Mouse (Mus musculus): ENCODE data around the gene Spag16.

Gene Spag16

DNA sequence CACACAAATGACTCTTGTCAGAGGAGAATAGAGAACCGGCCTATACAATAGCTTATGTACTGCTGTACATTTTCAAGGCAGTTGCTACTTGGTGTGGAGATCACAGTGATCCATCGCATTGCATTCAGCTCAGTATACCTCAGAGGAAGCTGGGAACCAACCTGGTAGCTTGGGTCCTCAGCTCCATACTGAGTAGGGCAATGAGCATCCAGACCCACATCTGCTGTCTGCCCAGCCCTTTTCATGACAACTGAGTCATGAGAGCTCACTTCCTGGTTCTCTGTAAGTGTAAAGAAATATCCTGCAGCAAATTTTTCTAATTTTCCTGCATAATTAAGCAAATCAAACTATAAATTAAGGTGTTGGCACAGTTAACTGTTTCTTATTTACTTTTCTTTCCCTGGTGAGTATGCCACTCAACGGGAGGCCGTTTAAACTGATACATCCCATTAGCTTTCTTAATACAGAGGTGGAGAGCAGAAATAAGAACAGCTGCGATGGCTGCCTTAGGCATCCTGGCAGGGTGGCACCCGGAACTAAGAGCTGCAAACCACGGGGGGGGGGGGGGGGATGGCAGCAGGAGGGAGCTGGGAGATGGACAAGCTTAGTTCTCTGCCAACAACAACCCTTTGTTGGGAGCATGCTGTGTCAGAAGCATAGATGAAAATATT, 255.6 kb downstream of the Spag16 start:
- no peak for DNase-seq (ENCODE audit: low spot score in 2 of 2)

DNA sequence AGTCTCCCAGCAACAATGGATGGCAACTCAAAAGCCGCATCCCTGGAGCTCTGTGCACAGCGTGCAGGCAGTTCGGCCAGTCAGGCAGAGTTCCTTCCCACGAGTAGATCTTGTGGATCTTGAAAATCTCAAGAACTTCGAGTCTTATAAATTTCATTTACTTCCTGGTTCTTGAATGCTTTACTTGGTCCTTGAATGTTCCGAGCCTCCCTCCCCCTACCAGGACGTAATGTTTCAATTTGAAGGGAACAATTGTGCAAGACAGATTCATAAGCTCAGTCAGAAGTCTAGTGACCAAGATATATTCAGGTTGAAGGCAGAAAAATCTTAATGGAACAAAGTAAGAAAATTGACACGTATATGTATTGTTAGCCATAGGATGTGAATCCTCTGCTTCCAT, 277.9 kb downstream of the Spag16 start:
- DNase-seq (ENCODE audit: low spot score in 2 of 2): no peak

DNA sequence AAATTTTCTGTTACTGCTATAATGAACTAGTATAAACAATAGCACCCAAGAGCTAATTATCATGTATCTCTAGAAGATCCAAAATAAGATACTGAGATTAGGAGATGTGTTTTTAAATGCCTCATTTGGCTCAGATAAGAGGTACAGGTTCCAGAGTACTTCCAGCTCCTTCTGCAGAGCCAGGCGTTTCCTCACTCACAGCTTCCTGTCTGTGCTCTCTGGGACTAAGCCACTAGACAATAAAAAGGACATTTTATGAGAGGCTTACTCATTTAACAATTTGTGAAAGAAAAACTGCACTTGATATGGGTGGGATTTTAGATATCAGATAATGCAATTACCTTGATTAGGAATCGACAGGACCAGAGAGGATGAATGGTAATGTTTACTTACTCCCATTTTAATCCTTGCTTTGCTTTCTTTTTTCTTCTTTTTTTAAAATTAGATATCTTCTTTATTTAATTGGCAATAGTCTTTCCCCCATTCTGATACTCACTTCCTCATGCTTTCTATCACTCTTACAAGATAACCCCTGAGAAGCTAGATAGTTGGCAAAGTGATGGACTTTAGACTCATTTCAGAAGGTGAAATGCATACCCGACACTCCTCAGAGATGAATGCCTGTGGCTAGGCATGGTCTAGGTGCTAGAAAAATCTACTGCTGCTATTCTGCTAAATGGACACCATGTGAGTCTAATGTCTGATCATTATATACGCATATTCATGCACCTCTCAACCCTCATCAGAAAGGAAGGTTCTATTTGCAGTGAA, 289.6 kb downstream of the Spag16 start:
- DNase-seq (ENCODE audit: low spot score in 2 of 2): no peak

DNA sequence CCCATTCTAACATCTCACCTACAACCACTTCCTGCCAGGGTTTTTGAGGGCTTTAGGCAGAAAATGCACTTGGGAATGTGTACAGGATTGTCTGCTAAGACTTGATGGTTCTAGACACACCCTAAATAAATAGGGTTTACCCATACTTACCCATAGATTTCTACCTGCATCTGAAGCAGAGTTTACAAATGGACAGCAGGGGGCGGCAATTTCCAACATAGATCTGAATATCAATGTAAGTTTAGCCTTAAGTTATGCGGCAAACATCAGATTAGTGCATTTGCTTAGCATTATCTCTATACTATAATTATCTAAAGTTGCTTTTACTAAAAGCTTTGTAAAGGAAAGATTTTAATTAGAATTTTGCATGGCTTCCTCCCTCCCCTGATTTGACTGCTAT, 301.3 kb downstream of the Spag16 start:
- peak in 1 of 2 experiments; percentile 11 for DNase-seq (ENCODE audit: low spot score in 2 of 2)

DNA sequence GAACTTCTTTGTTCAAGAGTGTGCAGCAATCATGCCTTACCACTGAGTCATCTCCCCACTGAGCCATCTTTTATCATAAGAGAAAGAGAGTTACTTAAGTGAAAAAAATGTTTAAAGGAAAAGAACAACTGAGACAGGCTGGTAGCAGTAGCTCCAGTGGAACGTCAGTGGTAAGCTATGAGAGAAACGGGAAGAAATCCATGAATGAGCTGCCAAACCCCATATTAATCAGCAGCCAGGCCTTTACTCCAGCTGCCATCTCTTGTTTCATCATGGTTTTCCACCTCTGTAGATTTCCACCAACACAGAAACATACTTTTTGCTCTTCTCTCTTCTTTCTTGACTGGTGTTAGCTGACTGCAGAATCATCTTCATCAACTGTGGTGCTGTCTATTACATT, 308.8 kb downstream of the Spag16 start:
- no peak for DNase-seq (ENCODE audit: low spot score in 2 of 2)

DNA sequence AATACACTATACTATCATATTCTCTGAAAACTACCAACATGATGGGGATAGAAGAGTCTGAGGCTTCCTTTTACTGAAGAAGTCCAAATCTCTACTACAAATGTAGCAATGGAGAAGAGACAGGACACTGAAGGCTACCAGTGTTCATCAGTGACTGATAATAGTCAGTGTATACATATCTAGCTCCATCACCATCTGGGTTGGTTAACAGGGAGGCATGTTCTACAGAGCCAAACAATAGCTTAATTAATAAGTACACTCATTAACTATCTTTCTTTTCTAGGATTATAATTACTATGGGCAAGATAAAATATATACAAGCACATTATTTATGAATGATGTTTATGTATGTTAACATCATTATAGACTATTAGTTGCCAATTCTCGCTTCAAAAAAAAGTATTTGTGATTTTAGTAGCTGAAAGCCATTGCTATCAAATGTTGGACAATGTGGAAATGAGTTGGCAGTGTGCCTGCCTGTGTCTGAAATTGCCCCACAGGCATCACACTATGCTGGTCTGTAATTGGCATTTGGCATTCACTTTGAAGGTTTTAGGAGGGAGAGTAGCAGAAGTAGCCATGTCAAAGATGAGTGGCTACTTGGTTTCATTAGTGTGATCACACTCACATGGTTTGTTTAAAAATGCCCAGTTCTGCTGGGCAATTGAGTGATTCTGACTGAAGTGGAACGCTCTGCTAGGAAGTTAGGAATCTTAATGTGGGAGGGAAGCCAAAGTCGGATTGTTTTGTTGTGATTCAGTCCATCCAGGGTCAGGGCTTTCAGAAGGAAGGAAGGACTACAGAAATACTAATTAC, 338.8 kb downstream of the Spag16 start:
- DNase-seq (ENCODE audit: low spot score in 2 of 2): no peak

DNA sequence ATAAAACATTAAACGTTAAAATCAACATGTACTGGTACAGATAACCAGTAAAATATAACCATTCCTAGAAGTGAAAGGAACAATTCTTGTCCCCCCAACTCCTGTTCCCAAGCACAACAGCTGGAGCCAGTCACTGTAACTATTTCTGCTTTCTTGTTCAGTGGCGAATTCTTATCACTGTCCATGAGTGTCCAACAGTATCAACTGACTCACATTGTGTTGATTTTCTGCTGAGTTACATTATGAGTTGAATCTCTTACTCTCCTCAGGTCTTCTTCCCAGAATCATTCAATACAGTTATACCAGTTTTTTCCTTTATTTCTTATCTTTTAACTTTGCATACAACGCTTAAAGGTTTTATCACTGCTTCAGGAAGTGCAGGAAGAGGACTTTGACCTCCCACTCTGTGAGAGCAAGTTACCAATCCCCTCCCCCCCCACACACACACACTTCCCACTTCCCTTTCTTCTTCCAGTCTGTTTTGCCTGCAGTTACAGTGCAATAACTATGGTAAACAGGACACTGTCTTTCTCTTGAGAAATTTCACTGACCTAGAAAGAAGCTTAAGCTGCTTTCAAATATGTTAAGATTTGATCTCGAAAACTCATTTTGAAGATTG, 353.5 kb downstream of the Spag16 start:
- DNase-seq (ENCODE audit: low spot score in 2 of 2): no peak

DNA sequence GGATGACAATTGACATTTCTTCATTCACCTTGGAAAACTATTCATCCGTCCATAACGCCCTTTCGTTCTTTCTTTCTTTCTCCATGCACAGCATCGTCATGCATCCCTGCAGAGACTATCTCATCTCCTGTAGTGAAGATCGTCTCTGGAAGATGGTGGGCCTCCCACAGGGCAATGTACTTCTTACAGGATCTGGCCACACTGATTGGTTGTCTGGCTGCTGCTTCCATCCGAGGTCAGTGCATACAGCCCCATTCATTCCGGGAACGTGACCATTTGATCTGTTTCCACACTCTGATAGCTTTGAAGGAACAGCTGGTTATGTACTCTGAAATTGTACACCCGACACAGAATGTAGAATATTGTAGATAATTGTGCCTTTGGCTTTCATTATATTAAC, 438.0 kb downstream of the Spag16 start:
- DNase-seq (ENCODE audit: low spot score in 2 of 2): no peak

DNA sequence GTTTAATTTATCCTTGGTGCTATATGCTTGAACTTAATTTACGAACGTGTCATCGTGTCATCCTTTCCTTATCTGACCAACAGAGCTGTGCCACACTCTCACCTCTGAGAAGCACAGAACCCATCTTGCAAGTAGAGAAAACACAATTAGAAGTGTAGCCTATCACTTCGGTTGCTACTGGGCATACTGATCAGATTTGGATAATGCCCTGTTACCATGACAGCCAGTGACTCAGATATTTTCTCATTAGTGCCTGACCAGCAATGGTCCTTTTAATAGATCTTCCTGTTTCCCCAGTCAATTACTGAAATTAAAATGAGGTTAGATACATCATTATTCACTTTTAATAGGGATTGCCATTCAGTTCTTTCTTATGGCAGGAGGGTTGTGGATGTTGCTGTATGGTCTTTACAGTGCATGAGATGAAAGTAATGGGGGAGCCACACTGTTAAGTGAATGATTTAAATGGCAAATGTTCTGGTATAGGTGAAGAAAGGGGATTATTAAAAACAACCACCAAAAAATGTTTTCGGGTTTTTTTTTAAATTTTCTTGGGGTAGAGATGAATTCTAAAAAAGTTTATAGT, 439.2 kb downstream of the Spag16 start:
- DNase-seq (ENCODE audit: low spot score in 2 of 2): no peak

DNA sequence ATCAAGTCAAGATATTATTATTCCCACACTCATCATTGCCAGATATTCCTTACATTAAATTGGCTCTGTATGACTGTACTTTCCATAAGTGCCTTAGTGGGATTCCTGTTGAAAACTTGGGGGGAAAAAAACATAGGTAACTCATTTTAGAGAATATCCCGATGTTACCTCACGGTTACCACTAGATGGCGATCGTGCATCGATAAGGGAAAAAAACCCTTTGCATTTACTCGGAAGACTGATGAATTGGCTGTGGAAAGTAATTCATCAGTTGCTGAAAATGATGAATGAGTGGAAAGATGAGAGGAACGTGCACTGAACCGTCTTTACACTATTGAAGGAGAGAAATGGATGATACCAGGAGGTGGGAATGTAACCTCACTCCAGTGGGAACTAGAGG, 443.4 kb downstream of the Spag16 start:
- DNase-seq (ENCODE audit: low spot score in 2 of 2): no peak

DNA sequence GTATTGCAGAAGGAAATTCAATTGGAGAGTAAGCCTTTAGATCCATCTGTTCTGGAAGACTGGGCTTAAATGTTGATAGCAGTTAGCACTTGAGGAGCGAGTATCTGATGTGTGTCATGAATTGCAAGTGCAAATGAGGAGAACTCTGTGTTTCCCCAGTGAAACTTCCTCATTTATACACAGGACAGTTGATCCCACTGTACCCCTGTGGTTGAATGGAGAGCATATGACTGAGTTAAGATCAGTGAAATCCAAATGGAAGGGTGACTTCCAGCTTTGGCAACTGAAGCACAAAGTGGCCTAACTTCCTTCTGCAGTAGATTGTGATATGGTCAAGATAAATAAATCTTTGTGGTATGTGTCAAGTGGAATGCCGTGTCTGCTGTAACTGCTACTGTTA, 446.0 kb downstream of the Spag16 start:
- DNase-seq (ENCODE audit: low spot score in 2 of 2): no peak

DNA sequence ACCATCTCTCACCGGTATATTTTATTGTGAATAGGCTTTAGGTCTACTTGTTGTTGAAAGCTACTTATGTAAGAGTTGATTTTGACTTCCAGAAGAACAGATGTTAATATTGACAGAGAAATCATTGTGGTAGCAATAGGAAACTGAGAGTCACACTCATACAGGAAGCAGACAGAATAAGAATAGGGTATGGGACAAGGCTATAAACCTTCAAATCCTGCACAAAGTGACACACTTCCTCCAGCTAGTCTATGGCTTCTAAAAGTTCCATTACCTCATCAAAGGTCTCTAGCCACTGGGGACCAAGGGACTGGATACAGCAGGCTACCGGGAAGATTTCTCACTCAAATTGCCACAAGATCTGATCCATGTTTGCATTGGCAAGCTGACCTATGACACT, 452.5 kb downstream of the Spag16 start:
- no peak for DNase-seq (ENCODE audit: low spot score in 2 of 2)

DNA sequence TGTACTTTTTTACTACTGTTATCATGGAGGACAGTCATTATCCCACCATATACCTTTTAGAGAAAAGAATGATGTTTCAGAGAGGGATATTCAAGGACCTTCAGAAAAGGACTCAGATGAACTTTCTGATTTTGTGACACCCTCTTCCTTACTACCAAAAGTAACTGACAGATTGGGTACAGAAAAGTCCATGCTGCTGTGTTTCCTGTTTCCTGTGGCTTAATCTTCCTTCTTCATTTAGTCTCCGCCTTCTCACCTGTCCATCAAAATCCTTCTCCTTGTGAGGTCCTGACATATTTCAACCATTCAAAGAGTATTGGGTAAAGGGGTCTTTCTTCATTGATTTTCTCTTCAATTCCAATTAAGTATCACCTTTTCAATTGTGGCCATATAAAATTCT, 456.6 kb downstream of the Spag16 start:
- DNase-seq (ENCODE audit: low spot score in 2 of 2): no peak

DNA sequence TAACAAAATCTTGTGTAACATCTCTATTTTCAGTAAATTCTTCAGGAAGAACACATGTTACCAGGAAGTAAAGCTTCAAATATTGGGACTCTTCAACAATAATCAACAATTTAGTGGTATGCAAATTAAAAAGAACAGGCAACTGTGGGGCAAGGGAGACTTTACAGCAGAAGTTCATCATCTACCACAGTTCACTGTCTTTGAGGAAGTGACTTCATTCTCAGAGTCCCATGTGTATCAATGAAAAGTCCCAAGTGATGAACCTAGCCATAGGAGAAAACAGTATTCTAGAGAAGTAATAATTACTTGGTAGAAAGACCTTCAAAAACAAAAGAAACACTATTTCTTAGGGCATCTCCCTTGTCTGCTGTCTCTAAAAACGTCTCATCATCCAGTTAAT, 457.4 kb downstream of the Spag16 start:
- DNase-seq (ENCODE audit: low spot score in 2 of 2): no peak

DNA sequence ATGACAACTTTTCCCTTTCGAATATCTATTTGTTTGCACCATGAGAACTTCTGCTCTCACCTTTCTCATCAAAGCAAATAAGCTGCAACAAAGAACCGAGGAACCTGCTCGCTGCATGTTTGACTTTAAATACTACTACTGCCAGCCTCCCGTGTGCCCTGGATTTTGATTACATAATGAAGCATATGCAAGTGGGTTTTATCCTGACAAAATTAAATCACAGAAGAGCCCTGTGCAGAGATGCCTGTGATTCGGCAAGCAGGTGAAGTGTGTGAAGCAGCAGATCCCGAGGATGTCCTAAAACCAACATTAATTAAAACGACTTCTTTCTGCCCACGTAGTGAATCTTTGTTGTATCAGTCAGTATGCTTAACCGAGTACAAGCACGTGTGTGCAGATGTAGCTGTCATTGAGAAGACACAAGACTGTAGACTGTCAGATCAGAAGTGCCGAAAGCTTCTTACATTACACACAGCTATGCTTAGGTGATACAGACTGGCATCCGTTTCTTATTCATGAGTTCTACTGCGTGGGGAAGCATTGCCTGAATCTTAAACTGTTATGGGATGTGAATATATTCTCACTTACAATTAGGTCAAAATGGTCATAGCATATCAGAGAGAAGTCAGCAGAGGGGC, 489.5 kb downstream of the Spag16 start:
- no peak for DNase-seq (ENCODE audit: low spot score in 2 of 2)

DNA sequence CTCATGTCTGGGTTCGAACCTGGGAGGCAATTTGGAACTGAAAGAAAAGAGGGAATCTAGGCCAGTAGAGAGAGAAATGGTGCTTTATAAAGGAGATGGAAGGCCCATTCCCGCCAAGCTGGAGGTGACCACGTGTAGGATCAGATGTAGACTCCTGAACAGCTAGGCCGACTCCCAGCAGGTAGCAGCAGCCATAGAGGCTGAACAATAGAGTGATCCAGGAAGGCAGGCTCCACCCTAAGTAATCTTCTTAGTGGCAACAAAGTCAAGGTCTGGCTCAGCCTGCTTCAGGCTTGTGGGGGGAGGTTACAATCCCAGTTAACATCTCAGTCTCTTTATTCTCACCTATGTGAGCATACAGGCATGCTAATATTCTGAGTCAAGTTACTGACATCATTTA, 494.2 kb downstream of the Spag16 start:
- DNase-seq (ENCODE audit: low spot score in 2 of 2): no peak

DNA sequence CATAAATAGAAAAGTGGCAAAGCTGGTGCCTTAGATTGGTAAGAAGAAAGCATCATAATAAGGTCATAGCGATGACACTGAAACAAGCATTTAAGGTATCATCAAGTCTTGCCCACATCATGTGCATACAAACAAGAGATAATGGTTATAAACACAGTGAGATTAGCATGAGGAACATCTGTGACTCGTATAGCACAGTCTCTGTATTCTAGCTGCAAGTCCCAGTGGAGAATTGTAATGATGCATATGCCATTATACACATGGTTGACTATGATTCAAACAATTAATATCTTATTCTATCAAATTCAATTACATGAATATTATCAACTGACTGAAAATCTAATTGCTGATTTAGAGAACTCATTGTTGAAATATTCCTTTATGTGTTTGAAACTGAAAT, 519.4 kb downstream of the Spag16 start:
- DNase-seq (ENCODE audit: low spot score in 2 of 2): no peak

DNA sequence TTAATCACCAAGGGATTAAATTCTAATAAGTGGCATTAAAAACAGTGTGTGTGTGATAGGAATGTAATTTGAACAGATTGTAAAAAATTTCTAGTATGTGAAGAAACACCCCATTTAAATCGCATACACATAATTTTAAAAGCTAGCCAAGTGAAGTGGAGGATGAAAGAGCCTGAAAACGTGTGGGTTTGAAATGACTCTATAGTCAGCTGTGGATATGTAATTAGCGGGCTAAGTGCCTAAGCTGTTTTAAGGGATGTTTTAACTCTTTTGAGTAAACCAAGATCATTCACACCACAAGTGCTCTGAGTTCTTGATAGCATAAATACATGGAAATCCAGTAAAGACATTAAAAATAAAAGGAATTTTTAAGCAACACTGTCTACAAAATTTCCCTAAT, 524.6 kb downstream of the Spag16 start:
- DNase-seq (ENCODE audit: low spot score in 2 of 2): no peak

DNA sequence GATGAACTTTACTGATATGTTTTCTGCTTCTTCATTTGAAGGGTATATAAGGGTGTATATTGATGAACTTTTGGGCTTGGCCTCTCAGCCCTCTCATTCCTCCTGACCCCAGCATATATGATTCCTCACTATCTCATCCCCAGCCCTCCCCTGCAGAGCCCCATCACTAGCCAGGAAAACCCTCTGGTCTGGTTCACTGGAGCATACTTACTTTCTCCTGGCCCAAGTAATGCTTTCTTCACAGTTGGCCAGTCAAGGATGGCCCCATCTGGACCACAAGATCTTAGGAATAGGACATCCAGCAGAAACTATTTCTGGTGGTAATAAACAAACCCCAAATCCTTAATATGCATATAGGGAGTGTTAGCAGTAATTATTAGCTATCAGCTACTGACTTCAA, 527.2 kb downstream of the Spag16 start:
- DNase-seq (ENCODE audit: low spot score in 2 of 2): no peak

DNA sequence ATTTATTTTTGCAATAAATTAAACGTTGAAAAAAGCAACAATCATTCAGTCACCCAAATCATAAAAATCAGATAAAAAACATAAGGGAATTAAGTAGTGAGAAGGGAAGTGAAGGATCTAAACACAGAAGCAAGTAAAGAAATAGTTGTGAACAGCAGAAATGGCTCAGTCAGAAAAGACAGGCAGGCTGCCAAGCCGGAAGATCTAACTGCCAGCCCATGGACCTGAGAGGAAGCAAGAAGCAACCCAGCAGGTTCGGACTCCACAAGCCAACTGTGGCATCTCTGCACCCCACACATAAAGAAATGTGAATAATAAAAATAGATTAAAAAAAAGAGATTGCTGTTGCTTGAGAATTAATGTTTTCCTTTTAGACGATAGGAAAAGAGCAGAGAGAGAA, 545.0 kb downstream of the Spag16 start:
- no peak for DNase-seq (ENCODE audit: low spot score in 2 of 2)

DNA sequence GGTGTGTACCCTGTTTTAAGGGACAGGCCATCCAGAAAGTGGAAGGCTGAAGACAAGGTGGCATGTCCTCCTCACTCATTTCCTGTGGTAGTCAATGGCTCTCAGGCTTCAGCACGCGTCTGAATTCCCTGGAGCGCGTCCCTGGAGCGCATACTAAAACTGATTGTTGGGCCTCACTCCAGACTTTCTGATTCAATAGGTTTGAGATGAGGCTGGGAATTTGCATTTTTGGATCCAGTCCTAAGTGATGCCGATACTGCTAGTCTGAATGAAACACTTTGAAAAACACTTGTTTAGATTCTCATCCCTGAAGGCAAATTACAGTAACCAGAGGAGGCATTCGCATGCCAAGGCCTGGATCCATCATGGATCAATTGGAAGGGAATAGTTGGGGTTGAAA, 553.3 kb downstream of the Spag16 start:
- DNase-seq (ENCODE audit: low spot score in 2 of 2): peak in 1 of 2 experiments; percentile 7
